Mouse (Mus musculus) intestine, postnatal 0 days (tissue): ENCODE results near the gene Gsdmc4. TPM values are rescaled to one million over a fixed set of nuclear protein-coding genes. Genes with fewer than 3 reads are reported as not detected.
"Not testable (repeated sequence)": the region's sequence is repeated elsewhere in the genome, so short reads cannot be mapped to it uniquely, and the experiment has no call there.

ENCODE experiments used
- ATAC-seq: fragments of 200-750 bp; cut with Nextera tagmentation; 2 replicates; pipeline ENCODE4 v1.8.0; 2017; ENCODE audit warnings: mild to moderate bottlenecking, moderate TSS enrichment, moderate library complexity
- H3K27ac ChIP-seq: fragments of 300-500 bp; sonication (generic); 2 replicates; pipeline ENCODE4 v1.5.1; 2014; ENCODE audit warnings: mild to moderate bottlenecking, low read depth, low read length, moderate library complexity
- H3K27me3 ChIP-seq: fragments of 300-500 bp; sonication (generic); replicated peaks from 2 replicates; pipeline ENCODE4 v1.6.1; 2014; ENCODE audit warnings: low read length, mixed read lengths; ENCODE audit not compliant: control insufficient read depth, insufficient read depth
- H3K36me3 ChIP-seq: fragments of 300-500 bp; sonication (generic); 2 replicates; pipeline ENCODE4 v1.6.1; 2014; ENCODE audit warnings: mild to moderate bottlenecking, moderate library complexity; ENCODE audit not compliant: control insufficient read depth, insufficient read depth
- H3K4me1 ChIP-seq: fragments of 300-500 bp; sonication (generic); replicated peaks from 2 replicates; pipeline ENCODE4 v1.6.1; 2014; ENCODE audit warnings: antibody characterized with exemption, low read length, mixed read lengths; ENCODE audit not compliant: control insufficient read depth, insufficient read depth
- H3K4me2 ChIP-seq: fragments of 300-500 bp; sonication (generic); replicated peaks from 2 replicates; pipeline ENCODE4 v1.6.1; 2014; ENCODE audit warnings: low read depth, mild to moderate bottlenecking, moderate library complexity
- H3K4me3 ChIP-seq: fragments of 300-500 bp; sonication (generic); 2 replicates; pipeline ENCODE4 v1.5.1; 2014; ENCODE audit warnings: low read depth, low read length
- H3K9ac ChIP-seq: fragments of 300-500 bp; sonication (generic); 2 replicates; pipeline ENCODE4 v1.6.1; 2014; ENCODE audit warnings: mild to moderate bottlenecking, low read depth, low read length
- H3K9me3 ChIP-seq: fragments of 300-500 bp; sonication (generic); 2 replicates; pipeline ENCODE4 v1.6.1; 2016; ENCODE audit warnings: mixed run types; ENCODE audit not compliant: control insufficient read depth
- CTCF ChIP-seq: sonication (generic); IDR thresholded peaks from 2 replicates; pipeline ENCODE4 v1.5.1; 2016; ENCODE audit warnings: low read depth, mild to moderate bottlenecking, control low read depth, antibody characterized with exemption, moderate library complexity
- WGBS: fragments of 180-500 bp; shearing (Covaris S2); extraction: QIAGEN DNeasy Blood & Tissue Kit; methylation state at CpG from one replicate; pipeline ENCODE4 v1.1.7; 2014; 5-methylcytosine and 5-hydroxymethylcytosine counted together
- polyA plus RNA-seq: library from polyadenylated mRNA; unstranded; fragments of >200 nt; fragmentation: Nextera tagmentation; extraction: Ambion mirVana; gene quantifications from 2 replicates; pipeline ENCODE4 v1.2.1, GENCODE M21; 2015

Gene Gsdmc4
- 7.9 and 10.1 TPM in 2 replicates for polyA plus RNA-seq

DNA sequence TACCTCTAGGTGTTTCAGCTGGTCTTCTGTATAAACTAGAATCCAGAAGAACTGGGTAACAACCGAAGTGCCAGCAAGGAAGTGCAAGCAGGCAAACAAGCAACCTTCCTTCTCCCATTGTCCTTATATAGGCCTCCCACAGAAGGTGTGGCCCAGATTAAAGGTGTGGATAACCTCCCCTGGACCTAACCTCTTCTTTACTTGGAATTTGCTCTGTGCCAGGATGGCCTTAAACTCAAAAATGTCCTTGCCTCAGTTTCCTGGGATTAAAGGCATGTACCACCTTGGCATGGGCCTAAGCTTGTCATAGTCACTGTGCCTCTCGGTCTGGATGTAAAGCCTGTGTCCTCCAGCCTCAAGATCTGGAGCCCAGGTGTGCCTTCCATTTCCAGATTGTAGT lies at the start of gene Gsdmc4:
TSS of gene Gsdmc4 (minus strand) at position 101 of the 400 bp plus-strand sequence.
- WGBS = 65% methylated on average over 2 of the region's 2 CpGs
- ATAC-seq, H3K9ac ChIP-seq: not testable (repeated sequence)

GRCm38 (mm10) chr15:63960542-63960941 lies 48.4 kb upstream of the Gsdmc4 start:
- 83% methylated on average over 2 of the region's 2 CpGs for WGBS
- no peaks in the 10 kb centered on the region for H3K4me1 ChIP-seq
- no peak overlapping the region for H3K27ac ChIP-seq
- H3K9me3 ChIP-seq = no peaks in the 10 kb centered on the region
- ATAC-seq = no peak
- no peak overlapping the region for H3K4me2 ChIP-seq
- no peaks in the 10 kb centered on the region for H3K27me3 ChIP-seq
- no peak overlapping the region for H3K9ac ChIP-seq
- no peak for TF ChIP-seq CTCF
- H3K36me3 ChIP-seq = no peaks in the 10 kb centered on the region
- no peak overlapping the region for H3K4me3 ChIP-seq

More for the DNA sequence above, at the start of gene Gsdmc4:
- not testable (repeated sequence) for H3K9me3 ChIP-seq, H3K36me3 ChIP-seq, H3K4me2 ChIP-seq, H3K27ac ChIP-seq, H3K4me1 ChIP-seq, H3K4me3 ChIP-seq, H3K27me3 ChIP-seq

DNA sequence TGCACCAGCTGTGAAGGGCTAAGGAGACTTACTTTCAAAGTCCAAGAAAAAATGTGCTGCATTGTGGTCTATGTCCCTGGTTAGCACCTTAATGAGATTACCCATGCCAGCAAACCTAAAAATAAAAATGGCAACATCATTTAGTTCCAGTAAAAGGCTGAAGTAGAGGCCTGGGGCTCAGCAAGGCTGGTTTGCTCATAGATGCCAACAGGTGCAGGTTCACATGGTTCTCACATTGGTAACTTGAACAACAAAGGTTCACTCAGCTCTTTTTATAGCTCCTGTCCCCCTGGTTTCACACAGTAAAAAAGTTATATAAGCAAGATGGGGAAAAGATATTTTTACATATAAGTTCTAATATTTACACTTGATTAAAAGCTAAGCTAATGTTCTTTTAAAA lies 45.5 kb upstream of the Gsdmc4 start:
- Histone ChIP-seq H3K36me3 (no peaks in the 10 kb centered on the region), H3K9ac (no peak overlapping the region), H3K4me2 (no peak overlapping the region), H3K4me3 (no peak overlapping the region), H3K9me3 (no peaks in the 10 kb centered on the region), H3K27ac (no peak overlapping the region), H3K27me3 (no peaks in the 10 kb centered on the region), H3K4me1 (no peaks in the 10 kb centered on the region)
- TF ChIP-seq CTCF = no peak
- ATAC-seq = no peak

- H3K9ac ChIP-seq = no peak overlapping the region
- H3K36me3 ChIP-seq = no peaks in the 10 kb centered on the region
- H3K4me2 ChIP-seq = no peak overlapping the region
- no peaks in the 10 kb centered on the region for H3K4me1 ChIP-seq
- TF ChIP-seq CTCF = no peak
- H3K4me3 ChIP-seq = no peak overlapping the region
- no peaks in the 10 kb centered on the region for H3K9me3 ChIP-seq
- H3K27me3 ChIP-seq = no peaks in the 10 kb centered on the region
- ATAC-seq = no peak
- 69% methylated on average over 4 of the region's 4 CpGs for WGBS
- no peak overlapping the region for H3K27ac ChIP-seq
Measured at GRCm38 (mm10) chr15:63953256-63953655, 41.2 kb upstream of the Gsdmc4 start.

DNA sequence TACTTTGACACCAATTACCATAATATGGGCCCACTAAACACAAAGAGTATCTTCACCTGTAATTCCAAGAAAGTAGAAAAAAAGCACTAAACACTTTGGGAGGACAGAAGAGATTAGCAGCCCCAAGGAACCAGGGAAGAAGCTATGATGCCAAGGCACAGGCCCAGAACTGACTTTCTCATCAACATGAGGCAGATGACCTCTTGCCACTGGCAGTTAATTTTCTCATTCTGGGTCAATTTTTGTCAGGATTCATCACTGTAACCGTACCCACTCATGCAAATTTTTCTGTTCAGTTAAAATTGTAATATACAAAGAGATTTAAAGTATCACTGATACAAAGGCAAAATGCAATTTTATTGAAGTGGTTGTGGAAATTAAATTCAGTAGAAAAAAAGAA lies 29.1 kb upstream of the Gsdmc4 start:
- TF ChIP-seq CTCF = no peak
- peaks cover 33% of the 10 kb centered on the region for H3K36me3 ChIP-seq
- no peaks in the 10 kb centered on the region for H3K27me3 ChIP-seq
- ATAC-seq = no peak
- no peaks in the 10 kb centered on the region for H3K9me3 ChIP-seq
- no peak overlapping the region for H3K4me2 ChIP-seq
- H3K27ac ChIP-seq = no peak overlapping the region
- H3K9ac ChIP-seq = no peak overlapping the region
- H3K4me1 ChIP-seq = no peaks in the 10 kb centered on the region
- WGBS = 93% methylated on average over 1 of the region's 1 CpGs
- no peak overlapping the region for H3K4me3 ChIP-seq

DNA sequence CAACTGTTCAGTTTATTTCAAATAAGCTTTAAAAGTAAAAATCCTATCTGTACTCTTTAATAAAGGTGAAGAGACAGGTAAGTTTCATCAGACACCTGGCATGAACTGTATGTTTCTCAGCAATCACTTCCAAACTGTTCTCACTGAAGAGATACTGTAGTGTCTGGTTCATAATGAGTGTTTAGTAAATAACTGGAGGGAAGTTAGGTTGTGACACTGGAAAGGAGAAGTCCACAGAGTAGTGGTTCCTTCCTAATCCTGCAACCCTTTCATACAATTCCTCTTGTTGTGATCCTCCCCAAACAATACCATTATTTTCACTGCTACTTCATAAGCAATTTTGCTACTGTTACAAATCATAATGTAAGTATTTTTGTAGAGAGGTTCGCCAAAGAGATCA lies 20.6 kb upstream of the Gsdmc4 start:
- no peak overlapping the region for H3K4me3 ChIP-seq
- no peaks in the 10 kb centered on the region for H3K9me3 ChIP-seq

DNA sequence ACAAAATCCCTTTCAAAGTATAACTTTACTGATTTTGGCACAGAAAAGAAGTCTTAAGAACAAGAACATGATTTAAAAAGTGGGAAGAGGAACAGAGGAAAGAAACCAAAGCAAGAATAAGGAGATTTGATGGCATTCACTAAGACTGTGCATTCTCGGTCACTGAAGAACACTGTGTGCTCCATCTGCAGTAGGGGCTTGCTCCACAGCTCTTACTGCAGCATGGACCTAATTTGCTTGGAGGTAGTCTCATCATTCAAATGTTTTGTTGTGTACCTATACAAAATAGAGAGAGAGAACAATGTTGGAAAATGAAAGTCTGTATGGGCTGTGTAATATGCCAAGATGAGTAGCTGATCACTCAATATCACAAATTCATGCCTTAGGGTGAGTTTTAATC lies 19.3 kb upstream of the Gsdmc4 start:
- H3K4me2 ChIP-seq = no peak overlapping the region
- H3K9ac ChIP-seq = no peak overlapping the region
- H3K4me3 ChIP-seq = no peak overlapping the region
- no peaks in the 10 kb centered on the region for H3K27me3 ChIP-seq
- no peaks in the 10 kb centered on the region for H3K9me3 ChIP-seq
- peaks cover 25% of the 10 kb centered on the region for H3K36me3 ChIP-seq
- TF ChIP-seq CTCF = no peak
- H3K4me1 ChIP-seq = no peaks in the 10 kb centered on the region
- ATAC-seq = no peak
- H3K27ac ChIP-seq = no peak overlapping the region
- 90% methylated on average over 1 of the region's 1 CpGs for WGBS

More for the DNA sequence above, 20.6 kb upstream of the Gsdmc4 start:
- no peak overlapping the region for H3K9ac ChIP-seq
- H3K36me3 ChIP-seq = peaks cover 32% of the 10 kb centered on the region
- 92% methylated on average over 1 of the region's 1 CpGs for whole genome bisulfite sequencing
- TF ChIP-seq CTCF = no peak
- ATAC-seq = no peak
- H3K4me2 ChIP-seq = no peak overlapping the region
- no peaks in the 10 kb centered on the region for H3K27me3 ChIP-seq
- H3K27ac ChIP-seq = no peak overlapping the region
- no peaks in the 10 kb centered on the region for H3K4me1 ChIP-seq
